Mouse (Mus musculus) neural tube, embryonic 15.5 days (tissue): ENCODE measurements around the gene Cfap77. TPM values are rescaled to one million over a fixed set of nuclear protein-coding genes. Genes with fewer than 3 reads are reported as not detected.

Experiments
- ATAC-seq: fragments of 200-750 bp; cut with Nextera tagmentation; 2 replicates; pipeline ENCODE4 v1.8.0; 2017; ENCODE audit warnings: mild to moderate bottlenecking, moderate TSS enrichment, moderate library complexity; ENCODE audit not compliant: low FRiP score
- H3K27ac ChIP-seq: fragments of 300-500 bp; sonication (generic); replicated peaks from 2 replicates; pipeline ENCODE4 v1.5.1; 2015; ENCODE audit warnings: mild to moderate bottlenecking, inconsistent platforms
- H3K27me3 ChIP-seq: fragments of 300-500 bp; sonication (generic); replicated peaks from 2 replicates; pipeline ENCODE4 v1.6.1; 2015; ENCODE audit warnings: inconsistent platforms
- H3K36me3 ChIP-seq: fragments of 300-500 bp; sonication (generic); 2 replicates; pipeline ENCODE4 v1.6.1; 2015; ENCODE audit warnings: inconsistent platforms
- H3K4me1 ChIP-seq: fragments of 300-500 bp; sonication (generic); 2 replicates; pipeline ENCODE4 v1.6.1; 2015; ENCODE audit warnings: inconsistent platforms
- H3K4me2 ChIP-seq: fragments of 300-500 bp; sonication (generic); 2 replicates; pipeline ENCODE4 v1.6.1; 2015; ENCODE audit warnings: inconsistent platforms, mild to moderate bottlenecking, moderate library complexity
- H3K4me3 ChIP-seq: fragments of 300-500 bp; sonication (generic); replicated peaks from 2 replicates; pipeline ENCODE4 v1.5.1; 2015; ENCODE audit warnings: mild to moderate bottlenecking, inconsistent platforms
- H3K9ac ChIP-seq: fragments of 300-500 bp; sonication (generic); replicated peaks from 2 replicates; pipeline ENCODE4 v1.6.1; 2015; ENCODE audit warnings: mild to moderate bottlenecking, inconsistent platforms
- H3K9me3 ChIP-seq: fragments of 300-500 bp; sonication (generic); replicated peaks from 2 replicates; pipeline ENCODE4 v1.6.1; 2016; ENCODE audit warnings: inconsistent platforms
- WGBS: fragments of 180-500 bp; shearing (Covaris S2); methylation state at CpG from one replicate; pipeline ENCODE4 v1.1.7; 2015; ENCODE audit warnings: mixed read lengths; 5-methylcytosine and 5-hydroxymethylcytosine counted together
- polyA plus RNA-seq: library from polyadenylated mRNA; unstranded; fragments of >200 nt; fragmentation: Nextera tagmentation; extraction: Ambion mirVana; gene quantifications from 2 replicates; pipeline ENCODE4 v1.2.1, GENCODE M21; 2015

Gene Cfap77
- polyA plus RNA-seq, 1 experiment from 2014 or later = 0.49 TPM

DNA sequence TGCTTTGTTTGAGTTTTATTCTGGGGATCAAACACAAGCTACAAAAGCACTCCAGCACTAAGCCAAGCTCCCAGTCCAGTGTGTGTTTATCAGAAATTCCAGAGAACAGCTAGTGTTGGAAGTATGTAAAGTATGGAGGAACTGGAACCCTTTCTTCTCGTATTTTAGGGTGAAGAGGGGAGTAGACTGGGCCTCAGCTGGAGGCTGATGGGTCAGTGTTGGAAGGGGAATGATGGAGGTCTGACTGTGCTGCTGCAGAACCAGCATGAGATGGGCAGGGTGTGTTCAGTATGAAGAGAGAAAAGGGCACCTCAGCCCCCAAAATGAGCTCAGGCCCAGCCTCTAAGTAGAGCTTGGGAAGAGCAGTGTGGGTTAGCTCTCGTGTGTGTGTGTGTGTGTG, 21.4 kb upstream of the Cfap77 start:
- H3K9me3 ChIP-seq = no peaks in the 10 kb centered on the region
- no peak overlapping the region for H3K9ac ChIP-seq
- H3K27me3 ChIP-seq = no peaks in the 10 kb centered on the region
- H3K4me1 ChIP-seq = no peaks in the 10 kb centered on the region
- H3K4me3 ChIP-seq = no peak overlapping the region
- 82% methylated on average over 2 of the region's 2 CpGs for WGBS
- no peak overlapping the region for H3K27ac ChIP-seq
- H3K4me2 ChIP-seq = no peak overlapping the region
- ATAC-seq = no peak
- H3K36me3 ChIP-seq = peaks cover 74% of the 10 kb centered on the region

DNA sequence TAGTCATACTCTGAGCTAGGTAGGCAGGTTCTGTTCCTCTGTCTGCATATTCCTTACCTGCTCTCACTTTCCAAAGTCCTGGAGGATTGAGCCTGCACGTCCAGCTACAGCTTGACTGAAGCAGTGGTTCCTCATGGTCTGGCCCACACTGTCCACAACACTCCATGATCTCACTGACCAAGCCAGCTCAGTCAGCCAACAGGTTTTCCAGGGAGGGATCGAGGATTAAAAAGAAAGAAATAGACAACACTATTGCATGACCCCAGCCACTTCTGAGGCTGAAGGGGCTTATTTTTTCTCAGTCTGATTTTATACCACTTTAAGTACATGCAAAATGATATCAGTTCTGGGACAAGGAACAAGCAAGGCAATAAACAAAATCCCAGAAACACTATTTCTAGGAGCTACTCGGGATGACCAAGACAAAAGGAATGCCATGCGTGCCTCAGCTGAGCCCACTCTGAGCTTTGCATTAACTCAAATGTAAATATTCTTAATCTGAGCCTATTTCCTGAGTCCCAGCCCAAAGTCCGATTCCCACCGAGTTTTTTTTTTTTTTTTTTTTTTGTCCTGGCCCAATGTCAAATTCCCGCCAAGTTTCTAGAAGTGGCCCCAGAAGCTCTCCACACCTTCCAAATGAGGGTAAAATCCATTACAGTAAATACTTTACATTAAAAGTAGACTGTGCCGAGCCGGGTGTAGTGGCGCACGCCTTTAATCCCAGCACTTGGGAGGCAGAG, 20.6 kb upstream of the Cfap77 start:
- Histone ChIP-seq H3K9ac (no peak overlapping the region), H3K27me3 (no peaks in the 10 kb centered on the region), H3K4me2 (no peak overlapping the region), H3K9me3 (no peaks in the 10 kb centered on the region), H3K4me3 (no peak overlapping the region), H3K27ac (no peak overlapping the region), H3K4me1 (no peaks in the 10 kb centered on the region), H3K36me3 (peaks cover 73% of the 10 kb centered on the region)
- WGBS = 93% methylated on average over 11 of the region's 11 CpGs
- no peak for ATAC-seq

DNA sequence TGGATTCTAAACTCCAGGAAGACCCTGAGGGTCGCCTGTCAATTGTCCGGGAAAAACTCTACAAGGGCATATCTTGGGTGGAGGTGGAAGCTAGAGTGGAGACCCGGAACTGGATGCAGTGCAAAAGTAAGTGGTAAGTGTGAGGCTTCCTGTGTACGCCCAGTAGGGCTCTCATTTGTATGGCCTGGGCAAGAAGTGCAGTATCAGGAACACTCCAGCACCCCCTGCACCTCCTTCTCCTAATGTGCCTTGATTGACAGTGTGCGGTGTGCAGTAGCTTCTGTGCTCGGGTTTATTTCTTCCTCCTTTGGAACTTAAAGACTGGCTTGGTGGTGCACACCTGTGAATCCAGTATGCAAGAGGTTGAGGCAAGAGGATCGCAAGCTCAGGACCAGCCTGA, 19.8 kb upstream of the Cfap77 start:
- Histone ChIP-seq H3K9me3 (no peaks in the 10 kb centered on the region), H3K9ac (no peak overlapping the region), H3K4me1 (no peaks in the 10 kb centered on the region), H3K27ac (no peak overlapping the region), H3K27me3 (no peaks in the 10 kb centered on the region), H3K4me2 (no peak overlapping the region), H3K4me3 (no peak overlapping the region), H3K36me3 (peaks cover 71% of the 10 kb centered on the region)
- 94% methylated on average over 7 of the region's 7 CpGs for WGBS
- ATAC-seq = no peak

DNA sequence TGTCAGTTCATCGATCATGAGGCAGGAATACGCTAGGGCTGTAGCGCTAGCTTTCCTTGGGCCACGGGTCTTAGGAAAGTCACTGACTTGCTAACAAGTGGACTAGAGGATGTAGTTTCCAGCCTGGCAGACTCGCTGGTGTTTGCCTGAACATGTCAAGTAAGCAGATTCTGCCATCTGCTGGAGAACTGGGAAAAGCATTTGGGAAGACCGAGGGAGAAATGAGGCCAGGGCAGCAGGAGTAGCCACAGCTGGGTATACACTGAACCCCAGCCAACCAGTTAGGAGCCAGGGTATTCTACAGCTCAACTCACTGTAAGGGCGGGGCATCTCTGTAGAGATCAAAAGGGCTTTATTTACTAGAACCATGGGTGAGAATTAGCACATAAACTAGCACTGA, 11.5 kb upstream of the Cfap77 start:
- no peak for ATAC-seq
- Histone ChIP-seq H3K4me1 (peaks cover 9% of the 10 kb centered on the region), H3K4me2 (no peak overlapping the region), H3K9ac (no peak overlapping the region), H3K27ac (no peak overlapping the region), H3K4me3 (no peak overlapping the region), H3K9me3 (no peaks in the 10 kb centered on the region), H3K27me3 (no peaks in the 10 kb centered on the region), H3K36me3 (peaks cover 33% of the 10 kb centered on the region)
- 56% methylated on average over 7 of the region's 7 CpGs for WGBS

DNA sequence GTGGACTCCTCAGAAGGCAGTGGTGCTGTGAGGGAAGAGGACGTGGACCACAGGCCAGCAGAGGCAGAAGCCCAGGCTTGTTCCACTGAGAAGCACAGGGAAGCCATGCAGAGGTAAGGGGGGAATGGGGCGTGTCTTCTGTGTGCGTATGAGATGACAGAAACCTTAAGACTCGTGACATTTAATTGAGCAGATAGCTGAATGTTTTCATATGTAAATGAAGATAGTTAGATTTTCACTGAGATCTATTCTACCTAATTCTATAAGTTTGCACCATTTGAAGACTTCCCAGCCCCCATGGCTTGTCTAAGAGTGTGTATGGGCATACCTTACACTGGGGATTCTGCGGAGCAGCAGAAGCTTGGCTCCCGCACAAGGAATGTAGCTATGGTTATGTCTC, 10.9 kb upstream of the Cfap77 start:
- Histone ChIP-seq H3K4me3 (no peak overlapping the region), H3K9me3 (no peaks in the 10 kb centered on the region), H3K27ac (no peak overlapping the region), H3K4me2 (no peak overlapping the region), H3K4me1 (peaks cover 15% of the 10 kb centered on the region), H3K27me3 (no peaks in the 10 kb centered on the region), H3K9ac (no peak overlapping the region), H3K36me3 (peaks cover 27% of the 10 kb centered on the region)
- WGBS = 89% methylated on average over 6 of the region's 6 CpGs
- ATAC-seq = no peak

DNA sequence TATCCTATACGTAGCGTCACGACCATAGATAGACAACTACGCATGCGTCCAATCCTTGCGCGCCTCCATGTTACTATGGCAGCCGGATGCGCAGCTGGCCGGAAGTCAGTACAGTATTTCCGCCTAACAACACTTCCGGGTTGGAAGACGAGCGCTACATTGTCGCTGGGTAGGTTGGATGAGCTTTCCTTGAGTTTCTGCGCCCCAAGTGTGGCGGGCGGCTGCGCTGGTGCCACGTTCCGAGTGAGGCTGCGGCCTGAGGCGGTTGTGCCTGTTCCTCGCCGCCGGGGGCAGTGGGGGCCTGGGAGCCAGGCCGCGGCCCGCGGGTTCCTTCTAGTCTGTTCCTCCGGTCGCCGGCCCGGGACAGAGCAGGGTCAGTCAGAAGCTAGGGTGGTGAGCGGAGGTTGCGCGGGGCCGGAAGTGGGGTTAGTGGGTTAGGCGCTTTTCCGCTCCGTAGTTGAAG, 5.3 kb upstream of the Cfap77 start, which contains the start of gene Ttf1:
Ttf1 (plus strand) TSS at position 128 of the 463 bp plus-strand sequence.
- Histone ChIP-seq H3K4me2 (peak within 1 kb of the TSS; percentile 84), H3K36me3 (no peaks in the 10 kb centered on the region), H3K27ac (peak within 1 kb of the TSS; percentile 88), H3K4me1 (peaks cover 14% of the 10 kb centered on the region), H3K9ac (peak within 1 kb of the TSS; percentile 64), H3K4me3 (peak within 1 kb of the TSS; percentile 84), H3K27me3 (peaks cover 28% of the 10 kb centered on the region), H3K9me3 (no peaks in the 10 kb centered on the region)
- under 1% methylated on average over 41 of the region's 41 CpGs for WGBS
- peak; percentile 97 for ATAC-seq

DNA sequence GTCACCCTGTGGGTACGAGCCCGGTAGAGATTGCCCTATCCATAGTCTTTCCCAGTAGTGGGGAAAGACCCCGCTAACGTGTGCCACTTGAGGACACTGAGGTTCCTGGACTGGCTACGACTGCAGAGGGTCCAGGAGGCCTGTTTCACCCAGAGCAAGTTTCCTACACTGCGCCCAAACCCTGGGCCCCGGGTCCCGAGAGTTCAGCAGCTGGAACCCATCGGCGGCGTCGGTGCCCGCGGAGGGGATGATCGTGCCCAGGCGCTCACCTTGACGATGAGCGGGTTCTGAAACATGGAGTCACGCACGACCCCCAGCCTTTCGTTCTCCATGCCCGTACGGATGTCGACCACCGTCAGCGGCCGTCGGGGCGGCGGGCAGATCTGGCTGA, 326 bp downstream of the Cfap77 start:
- H3K36me3 ChIP-seq = no peaks in the 10 kb centered on the region
- WGBS = 2% methylated on average over 30 of the region's 30 CpGs
- ATAC-seq = 0 out of 2 replicates have a peak, but pooled peaks have one; percentile 11
- H3K4me1 ChIP-seq = peaks cover 15% of the 10 kb centered on the region
- H3K4me2 ChIP-seq = peak overlapping the region; percentile 89
- peaks cover 47% of the 10 kb centered on the region for H3K27me3 ChIP-seq
- peak overlapping the region; percentile 47; the same call in 1 of the 2 replicates for H3K9ac ChIP-seq
- H3K9me3 ChIP-seq = no peaks in the 10 kb centered on the region
- H3K27ac ChIP-seq = no peak overlapping the region
- H3K4me3 ChIP-seq = peak overlapping the region; percentile 51

DNA sequence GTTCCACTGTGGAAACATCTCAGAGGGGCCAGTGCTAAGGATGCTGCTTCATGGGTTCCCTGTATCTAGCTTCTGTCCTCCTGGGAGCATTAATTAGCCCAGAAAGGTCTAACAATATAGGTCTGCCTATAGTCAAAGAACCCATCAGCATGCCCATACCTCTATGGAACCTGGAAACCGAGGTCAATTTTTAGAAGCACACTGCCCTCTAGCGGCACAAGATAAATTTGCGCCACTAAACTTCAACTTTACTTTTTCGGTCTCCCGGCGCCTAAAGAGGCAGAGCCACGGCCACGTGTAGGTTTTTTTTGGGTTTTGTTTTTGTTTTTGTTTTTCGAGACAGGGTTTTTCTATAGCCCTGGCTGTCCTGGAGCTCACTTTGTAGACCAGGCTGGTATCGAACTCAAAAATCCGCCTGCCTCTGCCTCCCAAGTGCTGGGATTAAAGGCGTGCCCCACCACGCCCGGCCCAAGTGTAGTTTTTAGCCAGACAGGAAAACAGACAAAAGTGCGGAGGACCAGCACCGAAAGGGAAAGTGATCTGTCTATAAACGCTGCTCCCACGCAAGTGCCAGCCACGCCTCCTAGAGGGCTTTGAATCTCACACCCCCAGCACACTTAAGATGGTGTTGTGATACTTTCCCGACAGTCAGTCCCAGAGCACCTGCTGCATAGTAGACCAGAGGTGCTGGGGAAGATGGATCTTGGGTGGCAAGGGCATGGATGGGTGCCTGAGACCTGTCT, 893 bp downstream of the Cfap77 start:
- H3K27ac ChIP-seq = no peak overlapping the region
- H3K9ac ChIP-seq = no peak overlapping the region
- H3K9me3 ChIP-seq = no peaks in the 10 kb centered on the region
- H3K27me3 ChIP-seq = peaks cover 46% of the 10 kb centered on the region
- peak; percentile 72; the same call in 1 of the 2 replicates for ATAC-seq
- WGBS = 5% methylated on average over 20 of the region's 20 CpGs
- no peaks in the 10 kb centered on the region for H3K36me3 ChIP-seq
- H3K4me1 ChIP-seq = peaks cover 15% of the 10 kb centered on the region
- peak overlapping the region; percentile 51 for H3K4me3 ChIP-seq
- H3K4me2 ChIP-seq = peak overlapping the region; percentile 89

DNA sequence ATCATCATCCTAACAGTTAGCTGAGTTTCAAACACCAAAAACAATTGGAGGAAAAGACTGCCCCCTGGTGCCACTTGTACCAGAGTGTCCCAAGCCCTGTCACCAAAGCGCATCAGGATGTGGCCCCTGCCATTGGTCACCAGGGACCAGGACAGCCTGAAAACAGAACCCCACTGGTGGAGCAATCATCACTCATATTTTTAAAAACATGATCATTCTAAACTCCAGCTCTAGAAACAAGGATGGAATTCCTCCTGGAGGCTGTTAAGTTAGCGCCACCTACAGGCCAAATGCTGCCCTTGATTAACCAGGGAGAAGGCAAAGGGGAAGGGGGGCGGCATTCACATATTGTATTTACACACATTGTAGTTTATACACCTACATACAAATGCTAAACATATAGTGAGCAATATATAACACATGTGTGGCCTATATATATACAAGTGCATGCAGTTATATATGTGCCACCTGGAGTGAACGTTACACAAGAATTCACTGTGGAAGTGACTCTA, 1.9 kb downstream of the Cfap77 start:
- H3K9ac ChIP-seq = no peak overlapping the region
- no peak overlapping the region for H3K4me3 ChIP-seq
- no peaks in the 10 kb centered on the region for H3K9me3 ChIP-seq
- no peak overlapping the region for H3K27ac ChIP-seq
- peaks cover 15% of the 10 kb centered on the region for H3K4me1 ChIP-seq
- H3K27me3 ChIP-seq = peaks cover 45% of the 10 kb centered on the region
- no peaks in the 10 kb centered on the region for H3K36me3 ChIP-seq
- WGBS = 23% methylated on average over 4 of the region's 4 CpGs
- ATAC-seq = no peak
- H3K4me2 ChIP-seq = no peak overlapping the region

DNA sequence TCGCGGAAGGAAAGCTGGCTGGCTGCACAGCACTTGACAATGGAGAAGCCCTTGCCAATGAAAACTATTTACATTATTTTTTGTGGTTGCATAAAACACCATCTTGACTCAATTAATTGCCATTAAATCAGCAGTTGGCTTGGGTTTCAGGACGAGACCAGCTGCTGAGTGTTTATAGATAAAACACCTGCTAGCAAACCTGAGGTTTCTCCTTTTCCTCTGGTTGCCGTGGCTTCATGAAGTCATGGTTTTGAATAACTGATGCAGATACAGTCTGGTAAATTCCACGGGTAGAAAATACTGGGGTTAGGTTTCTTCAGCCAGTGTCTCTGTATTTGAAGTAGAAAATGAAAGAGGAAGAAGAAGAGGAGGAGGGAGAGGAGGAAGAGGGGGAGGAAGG, 2.9 kb downstream of the Cfap77 start:
- no peak for ATAC-seq
- Histone ChIP-seq H3K9ac (no peak overlapping the region), H3K27ac (no peak overlapping the region), H3K4me2 (no peak overlapping the region), H3K4me1 (peaks cover 15% of the 10 kb centered on the region), H3K9me3 (no peaks in the 10 kb centered on the region), H3K27me3 (peaks cover 39% of the 10 kb centered on the region), H3K4me3 (no peak overlapping the region), H3K36me3 (no peaks in the 10 kb centered on the region)
- 50% methylated on average over 5 of the region's 5 CpGs for WGBS

DNA sequence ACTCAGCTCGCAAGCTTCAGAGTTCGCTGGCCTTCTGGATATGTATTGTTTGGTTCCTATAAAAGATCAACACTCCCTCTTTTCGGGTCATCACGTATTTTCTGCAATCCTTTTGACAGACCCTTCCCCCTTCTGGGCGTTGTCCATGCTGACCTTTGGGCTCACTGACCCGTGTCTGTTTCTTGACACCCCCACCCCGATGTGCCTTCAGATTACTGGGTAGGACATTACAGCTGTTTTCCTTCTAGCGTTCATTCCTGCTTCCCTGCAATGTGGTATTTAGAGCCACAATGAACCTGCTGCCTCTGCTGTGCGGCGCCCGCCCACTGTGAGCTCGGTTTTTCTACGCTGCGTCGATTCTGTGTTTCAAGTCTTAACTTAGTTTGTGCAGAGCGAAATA, 8.7 kb downstream of the Cfap77 start:
- H3K4me2 ChIP-seq = peak overlapping the region; percentile 44
- WGBS = 13% methylated on average over 16 of the region's 16 CpGs
- H3K36me3 ChIP-seq = no peaks in the 10 kb centered on the region
- no peak overlapping the region for H3K4me3 ChIP-seq
- H3K9me3 ChIP-seq = no peaks in the 10 kb centered on the region
- H3K9ac ChIP-seq = no peak overlapping the region; the same call in 1 of the 2 replicates
- H3K4me1 ChIP-seq = peaks cover 17% of the 10 kb centered on the region
- 0 out of 2 replicates have a peak overlapping the region, but pooled peaks have one; percentile 33 for H3K27ac ChIP-seq
- ATAC-seq = no peak
- H3K27me3 ChIP-seq = peaks cover 66% of the 10 kb centered on the region
